Mouse (Mus musculus) T-helper 1 cell (primary cell): ENCODE measurements around the gene Cpne4.

Experiments used
- in situ Hi-C: fragments of 300-600 bp; cut with MboI, MseI; formaldehyde crosslinking; loops from one replicate; pipeline ENCODE4 v1.15.1; 2025; ENCODE audit warnings: high pct_unique_total_duplicates

Cpne4 gene

GRCm38 (mm10) chr9:104546986-104547385 lies at the start of gene Cpne4:
Cpne4 (plus strand) TSS chr9:104547286.
- in situ Hi-C loops, result no loop called here

DNA sequence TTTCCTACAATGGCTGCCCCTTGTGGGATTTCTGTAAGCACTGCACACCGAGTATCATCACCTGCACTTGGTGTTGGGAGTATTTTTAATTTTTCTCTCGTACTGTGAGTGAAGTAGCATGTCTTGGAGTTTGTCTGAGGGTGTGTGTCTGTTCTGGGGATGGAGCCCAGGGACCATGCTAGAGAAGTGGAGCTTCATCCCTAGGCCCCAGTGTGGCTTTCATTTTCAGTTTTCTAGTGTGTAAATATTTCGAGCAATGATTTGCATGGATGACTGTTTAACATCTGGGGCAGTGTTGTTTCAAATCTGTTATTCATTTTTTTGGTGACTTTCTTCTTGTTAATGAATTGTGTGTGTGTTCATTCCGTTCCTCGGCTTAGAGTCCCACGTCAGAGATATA lies 31.9 kb upstream of the Cpne4 start:
- in situ Hi-C loops, result no loop called here

GRCm38 (mm10) chr9:104535508-104535907 lies 11.6 kb upstream of the Cpne4 start:
- in situ Hi-C loops, result loop anchor here (5.0 kb wide), 2 partner anchors 272 to 1302 kb away; no protein-coding TSS in a partner anchor

- in situ Hi-C loops, result no loop called here
Measured at GRCm38 (mm10) chr9:104565815-104566214, 18.7 kb downstream of the Cpne4 start.

GRCm38 (mm10) chr9:104566468-104566867 lies 19.4 kb downstream of the Cpne4 start:
- in situ Hi-C loops, result no loop called here

GRCm38 (mm10) chr9:104567096-104567495 lies 20.0 kb downstream of the Cpne4 start:
- in situ Hi-C loops, result no loop called here

GRCm38 (mm10) chr9:104569480-104570167 lies 22.5 kb downstream of the Cpne4 start:
- in situ Hi-C loops, result no loop called here

DNA sequence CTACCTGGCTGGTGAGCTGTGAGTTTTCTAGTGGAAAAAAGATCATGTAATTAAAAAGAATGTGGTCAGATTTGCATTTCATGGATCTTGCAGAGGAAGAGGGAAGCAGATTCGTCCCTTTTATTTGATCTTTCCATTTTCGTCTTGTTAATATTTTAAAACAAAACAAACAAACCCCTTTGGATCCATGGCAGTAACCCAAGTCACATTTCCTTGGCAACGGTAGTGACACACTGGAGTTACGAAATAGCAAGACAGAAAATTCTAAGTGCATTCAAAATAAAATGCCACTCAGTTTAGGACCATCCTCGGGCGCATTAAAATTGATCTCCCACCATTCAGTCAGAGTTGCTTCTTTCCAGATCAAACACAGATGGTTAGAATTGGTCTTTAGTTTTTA lies 25.8 kb downstream of the Cpne4 start:
- in situ Hi-C loops, result no loop called here

- in situ Hi-C loops, result no loop called here
Measured at GRCm38 (mm10) chr9:104574476-104574875, 27.4 kb downstream of the Cpne4 start.

DNA sequence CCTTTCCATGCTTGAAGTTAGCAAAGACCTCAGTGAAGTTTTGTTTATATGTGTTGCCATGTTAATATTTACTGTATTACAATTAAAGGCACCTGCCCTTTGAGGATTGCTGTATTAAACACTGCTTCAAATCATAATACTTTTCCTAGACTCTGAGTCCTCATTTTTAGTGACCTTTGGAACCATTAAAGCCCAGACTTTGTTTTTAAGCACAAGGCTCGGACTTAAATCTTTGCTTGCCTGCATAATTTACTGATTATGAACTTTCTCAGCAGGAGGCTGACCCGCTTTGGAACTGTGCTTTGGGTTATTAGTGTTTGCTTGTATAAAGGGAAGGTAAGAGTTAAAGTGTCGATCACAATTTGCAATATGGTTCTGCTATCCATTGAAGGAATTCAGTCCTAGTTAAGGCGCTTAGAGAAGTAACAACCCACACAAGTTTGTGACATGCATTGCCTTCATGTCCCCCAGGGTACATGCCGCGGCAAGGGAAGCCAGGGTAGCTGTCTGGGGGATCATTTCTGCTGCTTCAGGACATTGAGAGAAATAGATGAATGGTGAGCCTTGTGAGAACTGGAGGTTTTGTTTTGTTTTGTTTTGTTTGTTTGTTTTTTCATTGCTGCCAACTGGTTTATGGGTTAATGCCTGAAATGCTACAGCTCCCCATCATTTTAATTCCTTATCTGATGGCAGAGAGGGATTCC lies 35.0 kb downstream of the Cpne4 start:
- in situ Hi-C loops, result no loop called here

DNA sequence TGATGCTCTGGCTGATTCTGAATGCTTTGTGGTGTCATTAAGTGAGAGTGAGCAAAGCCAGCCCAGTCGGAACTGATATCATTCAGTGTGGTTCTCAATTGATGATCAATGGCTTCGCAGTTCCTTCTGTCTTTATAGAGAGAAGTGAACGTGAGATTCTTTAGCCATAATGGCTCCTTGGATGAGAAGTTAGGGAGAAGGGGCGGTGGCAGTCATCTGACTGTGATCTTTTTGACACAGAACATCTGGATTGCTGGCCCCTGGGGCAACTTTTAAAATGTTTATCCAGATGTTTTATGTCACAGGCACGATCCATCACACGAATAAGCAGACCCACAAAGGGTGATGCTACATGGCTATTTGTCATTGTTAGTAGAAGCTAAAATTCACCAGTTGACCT lies 35.6 kb downstream of the Cpne4 start:
- in situ Hi-C loops, result no loop called here

DNA sequence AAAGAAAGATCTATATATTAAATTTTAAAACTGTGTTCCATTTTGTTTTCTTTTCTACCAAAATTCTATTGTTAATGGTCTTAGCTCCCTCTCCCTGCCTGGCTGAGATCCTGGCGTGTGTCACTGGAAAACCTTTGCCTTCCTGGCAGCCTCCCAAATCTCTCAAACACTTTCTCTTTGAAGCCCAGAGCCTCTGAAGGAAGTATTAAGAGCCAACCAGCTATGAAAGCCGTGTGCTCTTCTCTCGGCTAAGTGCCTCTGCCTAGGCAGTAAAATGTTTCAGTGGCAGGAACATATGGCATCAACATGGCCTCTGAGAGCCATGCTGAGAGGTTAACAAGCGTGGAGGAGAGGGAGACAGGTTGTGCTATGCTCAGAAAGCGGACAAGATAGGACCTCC lies 47.5 kb downstream of the Cpne4 start:
- in situ Hi-C loops, result no loop called here

- in situ Hi-C loops, result no loop called here
Measured at GRCm38 (mm10) chr9:104594979-104595378, 47.9 kb downstream of the Cpne4 start.

DNA sequence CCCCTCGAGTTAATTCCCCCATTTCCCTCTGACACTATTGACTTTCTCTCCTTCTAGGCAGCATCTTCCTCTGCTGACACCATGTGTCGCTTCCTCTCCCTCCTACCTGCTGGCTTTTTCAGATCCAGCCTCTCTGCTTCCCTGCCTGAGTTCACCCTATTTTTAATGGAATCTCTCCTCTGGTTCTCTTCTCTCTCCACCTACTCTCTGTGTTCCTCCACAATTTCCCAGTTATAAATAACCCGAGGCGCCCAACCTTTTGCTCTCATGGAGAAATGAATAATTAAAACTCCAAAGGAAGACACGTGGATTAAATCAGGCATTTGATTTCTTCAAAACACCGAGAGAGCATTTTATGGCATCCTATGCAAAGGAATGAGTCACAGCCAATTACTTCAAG lies 65.4 kb downstream of the Cpne4 start:
- in situ Hi-C loops, result no loop called here

DNA sequence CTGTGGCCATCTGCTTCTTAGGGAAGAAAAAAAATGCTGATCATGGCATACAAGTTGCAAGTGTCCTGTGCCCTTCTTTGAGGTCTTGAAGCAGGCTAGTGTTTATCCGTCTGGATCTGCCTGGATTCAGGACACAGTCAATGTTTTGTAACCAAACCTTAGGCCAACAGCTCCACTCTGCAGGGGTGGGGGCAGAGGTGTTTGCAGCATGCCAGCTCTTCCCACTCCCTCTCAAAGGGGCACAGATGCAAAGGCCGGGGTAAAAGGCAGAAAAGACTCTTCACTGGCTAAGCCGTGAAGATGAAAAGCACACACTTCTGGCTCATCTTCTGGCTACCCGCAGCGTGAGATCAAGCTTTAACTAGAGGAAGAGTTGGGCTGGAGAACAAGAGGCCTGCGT lies 69.6 kb downstream of the Cpne4 start:
- in situ Hi-C loops, result no loop called here

GRCm38 (mm10) chr9:104623564-104623963 lies 76.5 kb downstream of the Cpne4 start:
- in situ Hi-C loops, result no loop called here

- in situ Hi-C loops, result no loop called here
Measured at GRCm38 (mm10) chr9:104627816-104628215, 80.7 kb downstream of the Cpne4 start.

GRCm38 (mm10) chr9:104629282-104629681 lies 82.2 kb downstream of the Cpne4 start:
- in situ Hi-C loops, result no loop called here

GRCm38 (mm10) chr9:104646348-104646994 lies 99.4 kb downstream of the Cpne4 start:
- in situ Hi-C loops, result no loop called here

DNA sequence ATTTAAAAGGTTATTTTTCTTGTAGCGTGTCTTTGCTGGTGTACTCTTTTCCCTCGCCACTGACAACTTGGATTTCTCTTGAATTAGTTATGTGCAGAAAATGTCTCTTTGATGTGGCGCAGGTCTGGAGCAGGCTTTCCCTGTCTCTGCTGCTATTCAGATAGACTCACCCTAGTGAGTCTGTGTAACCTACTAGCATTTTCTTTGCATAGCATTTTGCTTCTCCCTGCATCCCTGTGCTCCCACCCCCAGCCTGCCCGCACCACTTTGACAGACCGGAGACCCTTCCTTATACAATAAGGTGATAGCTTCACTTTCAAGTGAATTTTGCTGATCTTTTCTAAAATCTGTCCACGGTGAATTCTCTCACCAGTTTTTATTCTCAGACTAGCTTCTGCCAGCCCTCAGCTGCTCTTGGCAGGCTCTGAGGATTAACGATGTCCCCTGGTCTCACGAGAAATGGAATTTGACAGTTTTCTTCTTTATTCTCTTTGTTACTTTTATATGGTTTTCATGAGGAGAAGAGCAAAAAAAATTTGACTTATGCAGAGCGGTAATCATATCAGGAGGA lies 105.7 kb downstream of the Cpne4 start:
- in situ Hi-C loops, result no loop called here

GRCm38 (mm10) chr9:104659758-104660157 lies 112.7 kb downstream of the Cpne4 start:
- in situ Hi-C loops, result no loop called here

DNA sequence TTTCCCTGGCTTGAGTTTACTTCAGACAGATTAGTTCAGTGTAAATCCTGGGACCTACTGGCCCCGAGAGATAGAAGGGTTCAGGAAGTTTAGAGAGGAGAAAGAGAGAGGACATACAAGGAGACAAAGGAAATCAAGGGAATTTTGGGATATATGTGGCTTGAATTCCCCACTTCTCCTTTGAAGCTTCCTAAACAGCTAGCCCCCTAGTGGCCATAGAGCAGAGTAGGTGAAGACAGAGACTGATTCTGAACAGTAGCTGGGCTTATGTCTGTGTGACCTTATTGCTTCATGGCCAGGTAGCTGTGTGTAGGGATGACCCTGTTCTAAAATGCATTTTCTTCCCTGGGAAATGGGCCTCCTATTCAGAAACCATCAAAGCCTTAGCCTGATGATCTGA lies 129.6 kb downstream of the Cpne4 start:
- in situ Hi-C loops, result no loop called here
